Mouse (Mus musculus) adrenal gland, postnatal 14 days (tissue): ENCODE data around the gene Tenm3. TPM values are rescaled to one million over a fixed set of nuclear protein-coding genes. Genes with fewer than 3 reads are reported as not detected.
"Not testable (repeated sequence)": the region's sequence is repeated elsewhere in the genome, so short reads cannot be mapped to it uniquely, and the experiment has no call there.

Experiments
- DNase-seq: peaks from one replicate; pipeline ENCODE4 v3.0.0; 2021; ENCODE audit warnings: mixed read lengths
- total RNA-seq: library from RNA; stranded (reverse); gene quantifications from 2 replicates; pipeline ENCODE4 v1.2.3, GENCODE M21; 2021

Gene Tenm3
- total RNA-seq, 1 experiment from 2014 or later: 20.2 TPM

GRCm38 (mm10) chr8:48203611-48204010 lies 640.1 kb downstream of the Tenm3 start:
- DNase-seq: no peak

DNA sequence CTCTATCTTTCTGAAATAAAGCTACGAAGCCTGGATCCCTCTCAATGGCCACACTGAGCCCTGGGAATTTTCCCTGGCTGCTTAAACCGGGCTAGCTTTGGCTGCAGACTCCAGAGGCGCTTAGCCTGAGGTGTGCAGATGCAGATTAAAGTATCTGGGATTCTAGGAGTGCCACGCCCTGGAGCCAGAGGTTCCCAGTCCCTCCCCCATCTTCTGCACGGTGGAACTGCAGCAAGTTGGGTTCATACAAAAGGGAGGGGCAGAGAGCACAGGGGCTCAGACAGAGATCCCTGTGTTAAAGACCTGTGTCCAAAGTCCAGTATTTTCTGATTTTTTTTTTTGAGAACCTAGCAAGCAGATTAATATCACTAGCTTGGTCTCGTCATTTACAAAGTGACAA lies 640.6 kb downstream of the Tenm3 start:
- DNase-seq: no peak

GRCm38 (mm10) chr8:48202632-48203031 lies 641.1 kb downstream of the Tenm3 start:
- no peak for DNase-seq

- no peak for DNase-seq
Measured at GRCm38 (mm10) chr8:48199171-48199570, 644.6 kb downstream of the Tenm3 start.

- no peak for DNase-seq
Measured at GRCm38 (mm10) chr8:48195971-48196370, 647.8 kb downstream of the Tenm3 start.

- no peak for DNase-seq
Measured at GRCm38 (mm10) chr8:48188586-48188985, 655.2 kb downstream of the Tenm3 start.

DNA sequence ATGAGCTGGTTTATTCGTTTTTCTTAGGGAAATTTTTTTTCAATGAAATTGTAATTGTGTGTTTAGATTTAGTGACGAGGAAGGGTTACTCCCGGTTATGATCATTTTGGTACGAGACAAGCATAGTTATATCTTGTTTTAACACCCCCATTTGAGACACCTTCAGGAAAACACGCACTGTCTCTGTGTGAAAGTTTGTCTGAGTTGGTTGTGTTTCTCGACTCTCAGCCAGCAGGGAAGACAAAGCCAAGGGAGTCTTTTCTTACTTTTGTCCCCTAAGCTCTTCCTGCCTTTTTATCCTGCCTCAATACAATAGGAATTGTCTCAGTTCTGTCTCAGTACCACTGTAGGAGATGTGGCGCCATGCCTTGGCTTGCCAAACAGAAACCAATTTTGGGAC lies 660.0 kb downstream of the Tenm3 start:
- no peak for DNase-seq

GRCm38 (mm10) chr8:48181000-48181399 lies 662.8 kb downstream of the Tenm3 start:
- DNase-seq: no peak

GRCm38 (mm10) chr8:48180146-48180545 lies 663.6 kb downstream of the Tenm3 start:
- not testable (repeated sequence) for DNase-seq

GRCm38 (mm10) chr8:48178993-48179392 lies 664.8 kb downstream of the Tenm3 start:
- DNase-seq: no peak

GRCm38 (mm10) chr8:48177876-48178275 lies 665.9 kb downstream of the Tenm3 start:
- no peak for DNase-seq
